Mouse (Mus musculus) CH12.LX (cell line): ENCODE measurements at regions not wholly inside any gene's neighbourhood (a gene's known extent, or its start where the extent isn't known, plus 50 kb on each side); places are given as distances from the start of the nearest gene placed in this dataset.

Experiments used
- CTCF ChIP-seq, 2 experiments: IDR thresholded peaks in 1 of 2; conservative IDR thresholded peaks in 1 of 2; 2 replicates each; pipeline ENCODE4 v1.5.1; 2011 to 2012; ENCODE audit warnings: low read depth in 2 of 2, low read length in 2 of 2, improper control_type of control experiment in 1 of 2, inconsistent platforms in 1 of 2, mild to moderate bottlenecking in 1 of 2, moderate library complexity in 1 of 2
- KAT2A ChIP-seq: IDR thresholded peaks from 2 replicates; pipeline ENCODE4 v1.6.1; 2012; ENCODE audit warnings: low read length, improper control_type of control experiment, inconsistent platforms; ENCODE audit not compliant: insufficient replicate concordance
- NRF1 ChIP-seq: IDR thresholded peaks from 2 replicates; pipeline ENCODE4 v1.6.1; 2014; ENCODE audit warnings: low read depth, mild to moderate bottlenecking, inconsistent platforms, low read length, improper control_type of control experiment, moderate library complexity

- no peak for TF ChIP-seq CTCF (conservative IDR thresholded peaks at IDR 0.05 in 1 of 2, IDR thresholded peaks at IDR 0.05 in 1 of 2; ENCODE audit: low read depth in 2 of 2, low read length in 2 of 2)
- no peak for TF ChIP-seq NRF1
- no peak for TF ChIP-seq KAT2A
These were observed 86.6 kb upstream of the Pitrm1 start for GRCm38 (mm10) chr13:6461363-6461762.
